Mouse (Mus musculus) forebrain, embryonic 16.5 days (tissue): Measurements from ENCODE around the gene Pax6. TPM values are rescaled to one million over a fixed set of nuclear protein-coding genes. Genes with fewer than 3 reads are reported as not detected.

Source experiments
- ATAC-seq: fragments of 200-750 bp; cut with Nextera tagmentation; 2 replicates; pipeline ENCODE4 v1.8.0; 2017; ENCODE audit warnings: mild to moderate bottlenecking, moderate library complexity
- H3K27ac ChIP-seq: fragments of 300-500 bp; sonication (generic); 2 replicates; pipeline ENCODE4 v1.5.1; 2014; ENCODE audit warnings: low read length, control low read depth
- H3K27me3 ChIP-seq: fragments of 300-500 bp; sonication (generic); replicated peaks from 2 replicates; pipeline ENCODE4 v1.6.1; 2014; ENCODE audit warnings: low read length; ENCODE audit not compliant: control insufficient read depth, insufficient read depth
- H3K36me3 ChIP-seq: fragments of 300-500 bp; sonication (generic); 2 replicates; pipeline ENCODE4 v1.6.1; 2014; ENCODE audit not compliant: control insufficient read depth, insufficient read depth
- H3K4me1 ChIP-seq: fragments of 300-500 bp; sonication (generic); replicated peaks from 2 replicates; pipeline ENCODE4 v1.6.1; 2014; ENCODE audit warnings: low read length; ENCODE audit not compliant: control insufficient read depth, insufficient read depth
- H3K4me2 ChIP-seq: fragments of 300-500 bp; sonication (generic); 2 replicates; pipeline ENCODE4 v1.6.1; 2014; ENCODE audit warnings: mild to moderate bottlenecking, low read length, control low read depth
- H3K4me3 ChIP-seq: fragments of 300-500 bp; sonication (generic); replicated peaks from 2 replicates; pipeline ENCODE4 v1.5.1; 2014; ENCODE audit warnings: mild to moderate bottlenecking, low read length, control low read depth
- H3K9ac ChIP-seq: fragments of 300-500 bp; sonication (generic); replicated peaks from 2 replicates; pipeline ENCODE4 v1.6.1; 2014; ENCODE audit warnings: low read depth, low read length, control low read depth
- H3K9me3 ChIP-seq: fragments of 300-500 bp; sonication (generic); 2 replicates; pipeline ENCODE4 v1.6.1; 2016; ENCODE audit warnings: low read length; ENCODE audit not compliant: control insufficient read depth
- WGBS: fragments of 180-500 bp; shearing (Covaris S2); extraction: QIAGEN DNeasy Blood & Tissue Kit; methylation state at CpG from one replicate; pipeline ENCODE4 v1.1.7; 2014; 5-methylcytosine and 5-hydroxymethylcytosine counted together
- polyA plus RNA-seq: library from polyadenylated mRNA; unstranded; fragments of >200 nt; fragmentation: Nextera tagmentation; extraction: Ambion mirVana; gene quantifications from 2 replicates; pipeline ENCODE4 v1.2.1, GENCODE M21; 2015

The Pax6 gene
- polyA plus RNA-seq, 1 experiment from 2014 or later, result 42.2 TPM

- Histone ChIP-seq H3K4me2 (peak overlapping the region; percentile 29), H3K4me1 (peaks cover 52% of the 10 kb centered on the region), H3K36me3 (no peaks in the 10 kb centered on the region), H3K4me3 (peak overlapping the region; percentile 34), H3K27me3 (peaks cover 35% of the 10 kb centered on the region), H3K9ac (peak overlapping the region; percentile 49; the same call in 1 of the 2 replicates), H3K27ac (no peak overlapping the region; the same call in 1 of the 2 replicates), H3K9me3 (no peaks in the 10 kb centered on the region)
- WGBS, result 12% methylated on average over 6 of the region's 6 CpGs
- ATAC-seq, result no peak
These were observed 2.0 kb downstream of the Pax6 start for GRCm38 (mm10) chr2:105670731-105671095.

- Histone ChIP-seq H3K4me3 (peak overlapping the region; percentile 34), H3K27me3 (peaks cover 30% of the 10 kb centered on the region)
- WGBS, result 9% methylated on average over 9 of the region's 9 CpGs
These were observed 2.6 kb downstream of the Pax6 start for GRCm38 (mm10) chr2:105671116-105671797.

GRCm38 (mm10) chr2:105671798-105672595, 3.3 kb downstream of the Pax6 start:
- Histone ChIP-seq H3K4me3 (peak overlapping the region; percentile 34), H3K27ac (peak overlapping the region; percentile 43; the same call in 1 of the 2 replicates), H3K9ac (peak overlapping the region; percentile 18), H3K4me2 (peak overlapping the region; percentile 44), H3K36me3 (no peaks in the 10 kb centered on the region), H3K27me3 (peaks cover 27% of the 10 kb centered on the region), H3K4me1 (peaks cover 58% of the 10 kb centered on the region), H3K9me3 (no peaks in the 10 kb centered on the region)
- ATAC-seq, result no peak
- WGBS, result 7% methylated on average over 25 of the region's 25 CpGs

More at GRCm38 (mm10) chr2:105671116-105671797, 2.6 kb downstream of the Pax6 start:
- Histone ChIP-seq H3K27ac (peak overlapping the region; percentile 5; the same call in 1 of the 2 replicates), H3K36me3 (no peaks in the 10 kb centered on the region), H3K9me3 (no peaks in the 10 kb centered on the region), H3K9ac (no peak overlapping the region), H3K4me1 (peaks cover 53% of the 10 kb centered on the region), H3K4me2 (peak overlapping the region; percentile 29)
- ATAC-seq, result no peak

- Histone ChIP-seq H3K4me3 (peak overlapping the region; percentile 34), H3K4me1 (peaks cover 53% of the 10 kb centered on the region), H3K27ac (peak overlapping the region; percentile 43; the same call in 1 of the 2 replicates), H3K36me3 (no peaks in the 10 kb centered on the region), H3K4me2 (peak overlapping the region; percentile 44), H3K9ac (peak overlapping the region; percentile 18; the same call in 1 of the 2 replicates), H3K27me3 (peaks cover 25% of the 10 kb centered on the region), H3K9me3 (no peaks in the 10 kb centered on the region)
- WGBS, result 2% methylated on average over 15 of the region's 16 CpGs
- no peak for ATAC-seq
These were observed 3.9 kb downstream of the Pax6 start for GRCm38 (mm10) chr2:105672596-105672960.

- ATAC-seq, result no peak
- H3K9ac ChIP-seq, result peak overlapping the region; percentile 50
These were observed 4.4 kb downstream of the Pax6 start for GRCm38 (mm10) chr2:105673054-105673453.

GRCm38 (mm10) chr2:105673631-105674060, 4.9 kb downstream of the Pax6 start:
- Histone ChIP-seq H3K27me3 (peaks cover 16% of the 10 kb centered on the region), H3K36me3 (no peaks in the 10 kb centered on the region), H3K4me1 (peaks cover 47% of the 10 kb centered on the region), H3K9me3 (no peaks in the 10 kb centered on the region), H3K27ac (peak overlapping the region; percentile 81), H3K4me2 (peak overlapping the region; percentile 70), H3K4me3 (peak overlapping the region; percentile 46), H3K9ac (peak overlapping the region; percentile 50)
- 6% methylated on average over 10 of the region's 10 CpGs for WGBS
- no peak for ATAC-seq

More at GRCm38 (mm10) chr2:105673054-105673453, 4.4 kb downstream of the Pax6 start:
- Histone ChIP-seq H3K4me1 (peaks cover 52% of the 10 kb centered on the region), H3K4me3 (peak overlapping the region; percentile 46; the same call in 1 of the 2 replicates), H3K36me3 (no peaks in the 10 kb centered on the region), H3K27me3 (peaks cover 22% of the 10 kb centered on the region), H3K27ac (peak overlapping the region; percentile 81), H3K9me3 (no peaks in the 10 kb centered on the region), H3K4me2 (peak overlapping the region; percentile 70)
- 1% methylated on average over 6 of the region's 6 CpGs for WGBS

- Histone ChIP-seq H3K27ac (peak overlapping the region; percentile 81), H3K36me3 (no peaks in the 10 kb centered on the region), H3K9me3 (no peaks in the 10 kb centered on the region), H3K4me3 (peak overlapping the region; percentile 46), H3K9ac (peak overlapping the region; percentile 64), H3K27me3 (peaks cover 17% of the 10 kb centered on the region), H3K4me2 (peak overlapping the region; percentile 70), H3K4me1 (peaks cover 40% of the 10 kb centered on the region)
- WGBS, result 4% methylated on average over 36 of the region's 36 CpGs
- 0 out of 2 replicates have a peak, but pooled peaks have one; percentile 3 for ATAC-seq
These were observed 5.6 kb downstream of the Pax6 start for GRCm38 (mm10) chr2:105674061-105674874.

GRCm38 (mm10) chr2:105674875-105675729, 6.4 kb downstream of the Pax6 start:
- H3K4me2 ChIP-seq, result peak overlapping the region; percentile 70
- under 1% methylated on average over 49 of the region's 49 CpGs for WGBS
- peaks cover 21% of the 10 kb centered on the region for H3K27me3 ChIP-seq
- no peaks in the 10 kb centered on the region for H3K36me3 ChIP-seq
- peak overlapping the region; percentile 81 for H3K27ac ChIP-seq
- H3K4me1 ChIP-seq, result peaks cover 40% of the 10 kb centered on the region
- peak; percentile 92 for ATAC-seq
- peak overlapping the region; percentile 46 for H3K4me3 ChIP-seq
- no peaks in the 10 kb centered on the region for H3K9me3 ChIP-seq
- peak overlapping the region; percentile 64 for H3K9ac ChIP-seq
